Mouse (Mus musculus) B cell, adult (primary cell): ENCODE measurements around the gene Mlycd. TPM values are rescaled to one million over a fixed set of nuclear protein-coding genes. Genes with fewer than 3 reads are reported as not detected.

Experiments
- total RNA-seq: library from RNA; stranded (reverse); gene quantifications from 4 replicates; pipeline ENCODE4 v1.2.4, GENCODE M21; 2023; ENCODE audit not compliant: inconsistent age

The Mlycd gene
- 16.8 to 18.9 TPM (median 17.8 TPM) in 4 replicates for total RNA-seq

DNA sequence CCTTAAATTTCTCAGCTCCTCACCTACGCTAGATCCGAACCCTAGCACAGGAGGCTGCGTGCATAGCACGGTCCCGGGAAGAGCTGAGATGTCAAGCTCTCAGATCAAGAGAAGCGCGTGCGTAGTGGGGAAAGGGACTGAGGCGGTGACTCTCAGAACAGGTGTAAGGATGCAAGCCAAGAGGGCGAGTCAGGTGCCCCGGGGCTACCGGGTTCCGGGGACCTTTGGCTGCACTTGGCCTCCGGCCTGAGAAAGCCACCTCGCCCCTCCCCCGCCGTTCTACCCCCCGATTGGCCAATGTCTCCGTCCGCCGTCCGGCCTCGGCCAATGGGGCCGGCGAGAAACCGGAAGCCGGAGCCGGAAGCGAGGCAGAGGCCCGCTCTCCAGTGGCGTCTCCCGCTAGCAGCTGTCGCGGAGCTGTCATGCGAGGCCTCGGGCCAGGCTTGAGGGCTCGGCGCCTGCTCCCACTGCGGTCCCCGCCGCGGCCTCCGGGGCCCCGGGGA is at the start of gene Mlycd:
Gene Mlycd, plus strand, starts transcription at position 355 of the 503 bp plus-strand sequence.

DNA sequence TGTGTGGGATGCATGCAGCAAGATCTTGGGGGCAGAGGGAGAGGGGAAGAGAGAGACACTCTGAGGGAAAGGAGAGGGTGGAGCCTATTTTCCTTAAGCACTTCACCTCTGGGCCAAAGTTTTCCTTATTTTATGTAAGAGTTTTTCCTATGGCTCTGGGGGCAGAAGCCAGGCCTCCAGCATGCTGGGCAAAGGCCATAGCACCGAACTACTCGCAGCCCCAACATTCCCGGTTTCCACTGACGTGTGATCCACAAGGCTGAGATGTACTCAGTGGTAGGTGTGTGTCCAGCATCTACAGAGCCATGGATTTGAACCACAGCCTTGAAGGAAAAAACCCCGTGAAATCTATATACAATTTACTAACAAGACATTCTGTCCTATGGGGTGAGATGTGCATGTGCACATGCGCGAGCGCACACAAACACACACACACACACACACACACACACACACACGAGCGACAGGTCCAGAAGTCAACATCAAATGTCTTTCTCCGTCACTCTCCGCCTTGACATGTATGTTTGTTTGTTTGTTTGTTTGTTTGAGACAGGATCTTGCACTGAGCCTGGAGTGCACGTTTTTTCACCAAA is 39.0 kb downstream of the Mlycd start, which contains the start of gene Osgin1:
Gene Osgin1, plus strand, starts transcription at position 543 of the 593 bp plus-strand sequence.

DNA sequence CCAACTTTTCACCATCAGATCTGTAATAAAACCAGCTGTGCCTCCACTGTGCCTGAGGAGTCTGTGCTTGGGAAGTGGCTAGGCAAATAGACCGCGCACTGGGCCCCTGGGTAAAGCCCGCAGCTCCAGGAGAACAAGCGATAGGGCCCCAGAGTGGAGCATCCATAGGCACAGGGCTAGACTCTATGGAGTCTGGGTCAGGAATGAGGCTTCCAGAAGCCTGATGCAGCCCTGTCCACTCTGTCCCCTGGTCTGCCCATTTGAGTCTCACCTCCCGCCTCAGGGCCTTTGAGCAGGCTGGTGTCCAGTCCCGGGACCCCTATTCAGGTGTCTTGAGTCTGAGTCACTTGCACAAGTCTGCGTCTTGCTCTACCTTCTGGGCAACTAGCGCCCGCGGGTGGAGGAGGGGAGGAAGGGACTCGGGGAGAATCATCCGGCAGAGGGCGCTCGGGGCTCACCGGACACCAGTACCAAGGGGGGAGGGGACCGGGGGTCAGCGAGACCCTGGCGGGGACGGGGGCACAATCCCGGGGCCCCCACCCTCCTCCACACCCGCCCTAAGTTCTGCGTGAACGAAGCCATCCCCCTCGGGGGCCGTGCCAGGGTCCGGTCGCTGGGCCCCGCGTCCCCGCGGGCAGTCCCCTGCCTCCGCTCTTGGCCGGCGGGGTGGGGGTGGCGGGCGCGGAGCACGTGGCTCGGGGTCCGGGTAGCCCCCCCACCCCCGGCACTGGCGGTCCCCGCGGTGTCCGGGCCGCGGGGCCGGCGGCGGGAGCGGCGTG is 51.7 kb downstream of the Mlycd start, which contains the start of gene Necab2:
Gene Necab2, plus strand, starts transcription at position 509 of the 779 bp plus-strand sequence.

Other genes with a start within 250 kb of the Mlycd start
- 77.7 to 82.9 TPM (median 79.0 TPM) in 4 replicates for gene Hsbp1, start 50.4 kb upstream of the Mlycd start, total RNA-seq
- gene Osgin1, start 39.2 kb downstream of the Mlycd start, total RNA-seq: 5.4 to 10.0 TPM (median 6.8 TPM) in 4 replicates
- gene Necab2, start 51.8 kb downstream of the Mlycd start, total RNA-seq: 0.26 TPM in 1 of 4 replicates, not detected in the others
- 0.42 to 1.5 TPM (median 0.86 TPM) in 4 replicates for gene Slc38a8, start 106.8 kb downstream of the Mlycd start, total RNA-seq
- gene Mbtps1, start 163.9 kb downstream of the Mlycd start, total RNA-seq: 111 to 116 TPM (median 115 TPM) in 4 replicates
- 38.3 to 50.0 TPM (median 44.7 TPM) in 4 replicates for gene Hsdl1, start 180.3 kb downstream of the Mlycd start, total RNA-seq
- gene Dnaaf1, start 180.4 kb downstream of the Mlycd start, total RNA-seq: not detected in 4 replicates
- 19.2 to 21.4 TPM (median 20.7 TPM) in 4 replicates for gene Taf1c, start 210.3 kb downstream of the Mlycd start, total RNA-seq
- gene Adad2, start 217.9 kb downstream of the Mlycd start, total RNA-seq: not detected in 4 replicates
- gene Kcng4, start 240.8 kb downstream of the Mlycd start, total RNA-seq: not detected in 4 replicates